Mouse (Mus musculus) megakaryocyte progenitor cell, adult 5-6 weeks (primary cell): ENCODE data around the gene Gm49388. TPM values are rescaled to one million over a fixed set of nuclear protein-coding genes. Genes with fewer than 3 reads are reported as not detected.
"Not testable (repeated sequence)": the region's sequence is repeated elsewhere in the genome, so short reads cannot be mapped to it uniquely, and the experiment has no call there.

ENCODE experiments used
- ATAC-seq: replicated peaks from 2 replicates; pipeline ENCODE4 v1.8.0; 2016; ENCODE audit warnings: mild to moderate bottlenecking, moderate TSS enrichment, inconsistent platforms; ENCODE audit not compliant: poor library complexity
- total RNA-seq, 2 experiments: library from RNA; stranded (forward) in 1 of 2; stranded (reverse) in 1 of 2; fragments of 157-497, 149-512 nt in 1 of 2; fragments of 200-1000 nt in 1 of 2; gene quantifications; 2 replicates each; pipeline versions ENCODE4 v1.2.3 to v1.2.4; 2015 to 2017

Gene Gm49388
- total RNA-seq, 2 experiments from 2014 or later: not detected

- ATAC-seq: no peak
Observed at GRCm38 (mm10) chr7:127837473-127837872, 52.1 kb downstream of the Gm49388 start.

GRCm38 (mm10) chr7:127837878-127838277 is 52.5 kb downstream of the Gm49388 start:
- not testable (repeated sequence) for ATAC-seq

DNA sequence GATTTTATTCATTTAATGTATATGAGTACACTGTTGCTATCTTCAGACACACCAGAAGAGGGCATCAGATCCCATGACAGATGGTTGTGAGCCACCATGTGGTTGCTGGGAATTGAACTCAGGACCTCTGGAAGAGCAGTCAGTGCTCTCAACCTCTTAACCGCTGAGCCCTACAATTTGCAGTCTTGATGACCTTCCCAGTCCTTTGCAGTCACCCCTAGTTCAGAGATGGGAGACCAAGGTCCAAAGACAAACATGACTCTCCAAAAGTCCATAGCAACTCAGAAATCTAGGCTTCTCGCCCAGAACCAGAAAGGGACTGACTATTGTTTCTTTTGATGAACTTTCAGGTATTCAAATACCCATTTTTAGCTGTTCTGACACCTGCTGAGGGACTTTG is 54.6 kb downstream of the Gm49388 start:
- ATAC-seq: not testable (repeated sequence)

GRCm38 (mm10) chr7:127840886-127841285 is 55.5 kb downstream of the Gm49388 start:
- ATAC-seq: peak; percentile 45

DNA sequence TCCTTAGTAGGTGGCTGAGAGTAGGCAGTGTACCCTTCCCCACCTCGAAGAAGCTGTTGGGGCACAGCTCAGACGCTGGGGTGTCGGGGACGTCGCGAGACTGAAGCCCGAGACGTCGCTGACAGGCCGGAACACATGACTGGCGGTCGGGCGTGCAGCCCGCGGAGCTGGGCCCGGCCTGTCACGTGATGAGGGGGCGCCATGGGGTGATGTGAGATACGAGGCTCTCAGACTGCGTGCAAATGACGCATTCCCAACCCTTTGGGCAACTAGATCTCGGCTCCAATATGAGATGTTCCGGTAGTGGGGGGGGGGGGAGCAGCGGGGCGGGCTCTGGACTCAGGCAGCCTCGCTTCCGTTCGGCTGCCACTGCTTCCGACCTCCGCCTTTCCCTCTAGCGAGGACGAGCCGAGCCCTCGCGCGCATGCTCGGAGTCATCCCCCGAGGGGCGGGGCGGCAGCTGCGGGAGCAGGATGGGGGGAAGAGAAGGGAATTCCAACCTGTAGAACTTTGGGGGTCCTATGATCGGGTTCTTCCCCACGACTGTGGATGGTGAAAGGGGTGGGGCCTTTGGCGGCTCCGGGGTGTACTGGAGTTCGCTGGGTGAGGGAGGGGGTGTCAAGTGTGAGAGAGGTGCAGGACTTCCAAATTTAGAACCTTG is 56.1 kb downstream of the Gm49388 start:
- ATAC-seq: peak; percentile 82

DNA sequence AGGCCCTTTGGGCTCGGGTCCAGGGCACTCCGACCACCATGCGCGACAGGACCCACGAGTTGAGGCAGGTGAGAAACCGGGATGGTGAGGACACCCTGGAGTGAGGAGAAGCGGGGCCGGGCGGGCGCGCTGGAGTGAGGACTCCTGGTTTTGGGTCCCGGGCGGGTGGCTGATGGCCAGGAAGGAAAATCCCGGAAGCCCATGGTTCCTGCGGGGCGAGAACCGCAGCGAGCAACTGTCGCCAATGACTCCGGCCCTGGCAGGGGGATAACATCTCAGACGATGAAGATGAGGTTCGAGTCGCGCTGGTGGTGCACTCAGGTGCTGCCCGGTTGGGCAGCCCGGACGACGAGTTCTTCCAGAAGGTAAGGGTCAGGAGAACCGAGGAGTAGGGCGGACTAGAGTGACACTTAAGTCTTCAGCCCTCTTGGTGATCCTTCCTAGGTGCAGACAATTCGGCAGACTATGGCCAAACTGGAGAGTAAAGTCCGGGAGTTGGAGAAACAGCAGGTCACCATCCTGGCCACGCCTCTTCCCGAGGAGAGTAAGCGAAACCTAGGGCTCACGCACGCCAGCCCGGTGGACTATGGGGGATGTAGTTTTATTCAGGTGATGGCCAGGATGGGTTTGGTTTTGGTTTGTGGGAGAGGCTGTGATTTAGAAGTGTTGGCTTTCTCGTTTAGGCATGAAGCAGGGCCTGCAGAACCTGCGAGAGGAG is 56.8 kb downstream of the Gm49388 start:
- peak; percentile 66 for ATAC-seq

- no peak for ATAC-seq
Observed at GRCm38 (mm10) chr7:127849973-127850875, 64.8 kb downstream of the Gm49388 start.

DNA sequence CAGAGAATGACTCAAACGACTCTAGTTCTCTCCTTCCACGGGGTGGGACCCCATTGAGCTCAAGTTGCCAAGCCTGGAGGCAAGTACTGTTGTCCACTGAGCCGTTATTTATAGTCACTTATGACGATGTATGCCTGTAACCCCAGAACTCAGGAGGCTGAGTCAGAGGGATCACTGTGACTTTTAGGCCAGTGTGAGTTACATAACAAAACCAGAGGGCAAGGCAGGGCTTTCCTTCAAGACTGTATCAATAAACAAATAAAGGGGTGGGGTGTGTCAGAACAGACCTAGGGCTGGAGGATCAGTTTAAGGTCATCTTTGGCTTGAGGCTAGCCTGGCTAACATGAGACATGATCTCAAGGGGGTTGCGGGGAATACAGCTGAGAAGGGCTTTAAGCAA is 65.5 kb downstream of the Gm49388 start:
- no peak for ATAC-seq

Other genes starting within 250 kb of the Gm49388 start
- gene Tmem265, start 224.2 kb upstream of the Gm49388 start, total RNA-seq (2015): 1.7 TPM in 1 of 2 replicates, not detected in the other
- 2.3 and 2.5 TPM in 2 replicates for gene Tmem265, start 224.2 kb upstream of the Gm49388 start, total RNA-seq (2017)
- gene Phkg2, start 212.3 kb upstream of the Gm49388 start, total RNA-seq (2015): 27.1 and 32.3 TPM in 2 replicates
- gene Phkg2, start 212.3 kb upstream of the Gm49388 start, total RNA-seq (2017): 26.7 and 29.2 TPM in 2 replicates
- gene Ccdc189, start 197.0 kb upstream of the Gm49388 start, total RNA-seq (2015): 1.8 and 2.2 TPM in 2 replicates
- 2.5 and 3.1 TPM in 2 replicates for gene Ccdc189, start 197.0 kb upstream of the Gm49388 start, total RNA-seq (2017)
- 11.7 and 16.5 TPM in 2 replicates for gene Rnf40, start 196.8 kb upstream of the Gm49388 start, total RNA-seq (2015)
- 36.9 and 41.9 TPM in 2 replicates for gene Rnf40, start 196.8 kb upstream of the Gm49388 start, total RNA-seq (2017)
- 5.4 and 8.4 TPM in 2 replicates for gene Zfp629, start 169.8 kb upstream of the Gm49388 start, total RNA-seq (2015)
- 8.5 and 11.3 TPM in 2 replicates for gene Zfp629, start 169.8 kb upstream of the Gm49388 start, total RNA-seq (2017)
- 61.1 and 63.4 TPM in 2 replicates for gene Bcl7c, start 76.7 kb upstream of the Gm49388 start, total RNA-seq (2015)
- 38.1 and 44.6 TPM in 2 replicates for gene Bcl7c, start 76.7 kb upstream of the Gm49388 start, total RNA-seq (2017)
- gene Ctf1, start 72.9 kb upstream of the Gm49388 start, total RNA-seq (2015): 0.83 and 1.8 TPM in 2 replicates
- 0.42 and 1.9 TPM in 2 replicates for gene Ctf1, start 72.9 kb upstream of the Gm49388 start, total RNA-seq (2017)
- gene Ctf2, start 53.4 kb upstream of the Gm49388 start, total RNA-seq (2015): not detected in 2 replicates
- gene Ctf2, start 53.4 kb upstream of the Gm49388 start, total RNA-seq (2017): not detected in 2 replicates
- 5.6 and 5.7 TPM in 2 replicates for gene Fbxl19, start 41.1 kb upstream of the Gm49388 start, total RNA-seq (2015)
- gene Fbxl19, start 41.1 kb upstream of the Gm49388 start, total RNA-seq (2017): 14.2 and 16.1 TPM in 2 replicates
- gene Orai3, start 15.8 kb upstream of the Gm49388 start, total RNA-seq (2015): 26.7 and 32.1 TPM in 2 replicates
- 28.2 and 30.2 TPM in 2 replicates for gene Orai3, start 15.8 kb upstream of the Gm49388 start, total RNA-seq (2017)
- gene Setd1a, start 8.9 kb upstream of the Gm49388 start, total RNA-seq (2015): 54.7 and 67.2 TPM in 2 replicates
- gene Setd1a, start 8.9 kb upstream of the Gm49388 start, total RNA-seq (2017): 9.7 and 13.6 TPM in 2 replicates
- 20.2 and 31.3 TPM in 2 replicates for gene Hsd3b7, start 15.0 kb downstream of the Gm49388 start, total RNA-seq (2015)
- gene Hsd3b7, start 15.0 kb downstream of the Gm49388 start, total RNA-seq (2017): 25.6 and 26.8 TPM in 2 replicates
- 55.8 and 70.2 TPM in 2 replicates for gene Stx4a, start 38.7 kb downstream of the Gm49388 start, total RNA-seq (2015)
- gene Stx4a, start 38.7 kb downstream of the Gm49388 start, total RNA-seq (2017): 35.7 and 50.4 TPM in 2 replicates
- 0.12 and 1.5 TPM in 2 replicates for gene Stx1b, start 38.9 kb downstream of the Gm49388 start, total RNA-seq (2015)
- gene Stx1b, start 38.9 kb downstream of the Gm49388 start, total RNA-seq (2017): 0.03 and 0.12 TPM in 2 replicates
- gene Zfp646, start 90.6 kb downstream of the Gm49388 start, total RNA-seq (2015): 18.7 and 19.4 TPM in 2 replicates
- 31.6 and 38.2 TPM in 2 replicates for gene Zfp646, start 90.6 kb downstream of the Gm49388 start, total RNA-seq (2017)
- 5.7 and 7.4 TPM in 2 replicates for gene Zfp668, start 91.2 kb downstream of the Gm49388 start, total RNA-seq (2015)
- 2.9 and 6.7 TPM in 2 replicates for gene Zfp668, start 91.2 kb downstream of the Gm49388 start, total RNA-seq (2017)
- 0.15 and 0.39 TPM in 2 replicates for gene Prss53, start 105.4 kb downstream of the Gm49388 start, total RNA-seq (2015)
- gene Prss53, start 105.4 kb downstream of the Gm49388 start, total RNA-seq (2017): not detected in 2 replicates
- not detected in 2 replicates for gene Gm21974, start 109.8 kb downstream of the Gm49388 start, total RNA-seq (2015)
- gene Gm21974, start 109.8 kb downstream of the Gm49388 start, total RNA-seq (2017): not detected in 2 replicates
- 125 and 145 TPM in 2 replicates for gene Vkorc1, start 110.0 kb downstream of the Gm49388 start, total RNA-seq (2015)
- gene Vkorc1, start 110.0 kb downstream of the Gm49388 start, total RNA-seq (2017): 30.7 and 39.6 TPM in 2 replicates
- 68.3 and 75.7 TPM in 2 replicates for gene Bckdk, start 118.5 kb downstream of the Gm49388 start, total RNA-seq (2015)
- gene Bckdk, start 118.5 kb downstream of the Gm49388 start, total RNA-seq (2017): 42.5 and 49.9 TPM in 2 replicates
- 18.1 and 30.6 TPM in 2 replicates for gene Kat8, start 126.9 kb downstream of the Gm49388 start, total RNA-seq (2015)
- gene Kat8, start 126.9 kb downstream of the Gm49388 start, total RNA-seq (2017): 23.7 and 30.4 TPM in 2 replicates
- gene Prss8, start 144.5 kb downstream of the Gm49388 start, total RNA-seq (2015): not detected in 2 replicates
- gene Prss8, start 144.5 kb downstream of the Gm49388 start, total RNA-seq (2017): not detected in 2 replicates
- 1.5 and 2.3 TPM in 2 replicates for gene Prss36, start 161.1 kb downstream of the Gm49388 start, total RNA-seq (2015)
- 0.75 and 7.2 TPM in 2 replicates for gene Prss36, start 161.1 kb downstream of the Gm49388 start, total RNA-seq (2017)
- 180 and 190 TPM in 2 replicates for gene Fus, start 181.8 kb downstream of the Gm49388 start, total RNA-seq (2015)
- gene Fus, start 181.8 kb downstream of the Gm49388 start, total RNA-seq (2017): 27.2 and 49.5 TPM in 2 replicates
- gene Pycard, start 208.3 kb downstream of the Gm49388 start, total RNA-seq (2015): 142 and 147 TPM in 2 replicates
- 20.8 and 26.9 TPM in 2 replicates for gene Pycard, start 208.3 kb downstream of the Gm49388 start, total RNA-seq (2017)
- not detected in 2 replicates for gene Trim72, start 218.3 kb downstream of the Gm49388 start, total RNA-seq (2015)
- not detected in 2 replicates for gene Trim72, start 218.3 kb downstream of the Gm49388 start, total RNA-seq (2017)